Mouse (Mus musculus) heart, embryonic 15.5 days (tissue): ENCODE data around the gene Tmed6. TPM values are rescaled to one million over a fixed set of nuclear protein-coding genes. Genes with fewer than 3 reads are reported as not detected.
"Not testable (repeated sequence)": the region's sequence is repeated elsewhere in the genome, so short reads cannot be mapped to it uniquely, and the experiment has no call there.

Experiments
- ATAC-seq: fragments of 200-750 bp; cut with Nextera tagmentation; replicated peaks from 2 replicates; pipeline ENCODE4 v1.8.0; 2017; ENCODE audit warnings: low read depth, moderate TSS enrichment; ENCODE audit not compliant: insufficient number of reproducible peaks, insufficient read depth, low FRiP score
- H3K27ac ChIP-seq: fragments of 300-500 bp; sonication (generic); 2 replicates; pipeline ENCODE4 v1.5.1; 2015; ENCODE audit warnings: mild to moderate bottlenecking, inconsistent platforms
- H3K27me3 ChIP-seq: fragments of 300-500 bp; sonication (generic); 2 replicates; pipeline ENCODE4 v1.6.1; 2015; ENCODE audit warnings: inconsistent platforms
- H3K36me3 ChIP-seq: fragments of 300-500 bp; sonication (generic); 2 replicates; pipeline ENCODE4 v1.6.1; 2015; ENCODE audit warnings: mild to moderate bottlenecking, inconsistent platforms
- H3K4me1 ChIP-seq: fragments of 300-500 bp; sonication (generic); replicated peaks from 2 replicates; pipeline ENCODE4 v1.6.1; 2015; ENCODE audit warnings: inconsistent platforms
- H3K4me2 ChIP-seq: fragments of 300-500 bp; sonication (generic); 2 replicates; pipeline ENCODE4 v1.6.1; 2015; ENCODE audit warnings: inconsistent platforms, mild to moderate bottlenecking, moderate library complexity
- H3K4me3 ChIP-seq: fragments of 300-500 bp; sonication (generic); 2 replicates; pipeline ENCODE4 v1.5.1; 2015; ENCODE audit warnings: mild to moderate bottlenecking, inconsistent platforms
- H3K9ac ChIP-seq: fragments of 300-500 bp; sonication (generic); 2 replicates; pipeline ENCODE4 v1.6.1; 2015; ENCODE audit warnings: mild to moderate bottlenecking, inconsistent platforms
- H3K9me3 ChIP-seq: fragments of 300-500 bp; sonication (generic); replicated peaks from 2 replicates; pipeline ENCODE4 v1.6.1; 2016; ENCODE audit warnings: inconsistent platforms
- WGBS: fragments of 180-500 bp; shearing (Covaris S2); methylation state at CpG from one replicate; pipeline ENCODE4 v1.1.7; 2015; ENCODE audit warnings: mixed read lengths; 5-methylcytosine and 5-hydroxymethylcytosine counted together
- microRNA-seq: library from miRNA; unstranded; fragments of <30 nt; microRNA quantifications from one replicate; pipeline ENCODE4, GENCODE M21; 2016
- polyA plus RNA-seq: library from polyadenylated mRNA; unstranded; fragments of >200 nt; fragmentation: Nextera tagmentation; extraction: Ambion mirVana; gene quantifications from 2 replicates; pipeline ENCODE4 v1.2.1, GENCODE M21; 2015

The Tmed6 gene
- polyA plus RNA-seq, 1 experiment from 2014 or later, result not detected

DNA sequence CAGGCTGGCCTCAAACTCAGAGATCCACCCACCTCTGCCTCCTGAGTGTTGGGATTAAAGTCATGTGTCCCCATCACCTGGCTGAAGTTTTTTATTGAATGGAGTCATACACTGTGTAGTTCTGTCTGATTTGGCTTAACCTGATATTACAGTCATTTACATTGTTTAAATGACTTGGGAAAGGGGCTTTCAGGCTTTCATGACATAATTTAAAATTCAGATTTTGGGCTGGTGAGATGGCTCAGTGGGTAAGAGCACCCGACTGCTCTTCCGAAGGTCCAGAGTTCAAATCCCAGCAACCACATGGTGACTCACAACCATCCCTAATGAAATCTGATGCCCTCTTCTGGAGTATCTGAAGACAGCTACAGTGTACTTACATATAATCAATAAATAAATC lies 31.8 kb downstream of the Tmed6 start:
- H3K4me1 ChIP-seq, result peaks cover 23% of the 10 kb centered on the region
- not testable (repeated sequence) for H3K4me3 ChIP-seq, H3K9ac ChIP-seq, ATAC-seq, H3K27ac ChIP-seq, H3K9me3 ChIP-seq, H3K4me2 ChIP-seq, H3K27me3 ChIP-seq
- WGBS, result 96% methylated on average over 2 of the region's 2 CpGs
- H3K36me3 ChIP-seq, result peaks cover 12% of the 10 kb centered on the region

DNA sequence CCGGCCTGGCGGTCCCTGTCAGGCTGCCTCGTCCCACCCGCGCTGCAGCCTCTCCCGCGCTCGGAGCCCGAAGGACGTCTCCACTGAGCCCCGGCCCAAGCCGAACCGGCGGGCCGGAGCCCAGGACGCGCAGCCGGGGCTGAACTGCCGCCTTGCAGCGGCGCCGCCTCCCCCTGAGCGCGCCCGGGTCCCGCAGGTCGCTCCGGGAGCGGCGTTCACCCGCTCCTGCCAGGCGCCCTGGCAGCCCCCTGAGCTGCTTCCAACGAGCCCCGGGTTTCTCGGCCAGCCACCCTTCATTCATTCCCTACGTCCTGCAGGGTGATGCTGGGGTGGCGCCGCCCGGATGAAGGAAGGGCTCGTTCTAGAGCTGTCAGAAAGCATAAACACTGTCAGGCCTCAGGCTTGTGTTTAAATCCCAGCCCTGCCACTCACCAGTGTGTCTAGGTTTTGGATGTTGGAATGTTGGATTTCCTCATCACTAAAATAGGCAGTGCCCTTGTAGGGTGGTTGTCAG lies 33.8 kb downstream of the Tmed6 start:
- under 1% methylated on average over 40 of the region's 40 CpGs for WGBS
- peak overlapping the region; percentile 75 for H3K27ac ChIP-seq
- peak; percentile 41; the same call in 1 of the 2 replicates for ATAC-seq
- H3K4me1 ChIP-seq, result peaks cover 22% of the 10 kb centered on the region
- H3K4me2 ChIP-seq, result peak overlapping the region; percentile 88
- no peaks in the 10 kb centered on the region for H3K9me3 ChIP-seq
- peak overlapping the region; percentile 85 for H3K9ac ChIP-seq
- no peaks in the 10 kb centered on the region for H3K27me3 ChIP-seq
- peaks cover 4% of the 10 kb centered on the region for H3K36me3 ChIP-seq
- H3K4me3 ChIP-seq, result peak overlapping the region; percentile 98

DNA sequence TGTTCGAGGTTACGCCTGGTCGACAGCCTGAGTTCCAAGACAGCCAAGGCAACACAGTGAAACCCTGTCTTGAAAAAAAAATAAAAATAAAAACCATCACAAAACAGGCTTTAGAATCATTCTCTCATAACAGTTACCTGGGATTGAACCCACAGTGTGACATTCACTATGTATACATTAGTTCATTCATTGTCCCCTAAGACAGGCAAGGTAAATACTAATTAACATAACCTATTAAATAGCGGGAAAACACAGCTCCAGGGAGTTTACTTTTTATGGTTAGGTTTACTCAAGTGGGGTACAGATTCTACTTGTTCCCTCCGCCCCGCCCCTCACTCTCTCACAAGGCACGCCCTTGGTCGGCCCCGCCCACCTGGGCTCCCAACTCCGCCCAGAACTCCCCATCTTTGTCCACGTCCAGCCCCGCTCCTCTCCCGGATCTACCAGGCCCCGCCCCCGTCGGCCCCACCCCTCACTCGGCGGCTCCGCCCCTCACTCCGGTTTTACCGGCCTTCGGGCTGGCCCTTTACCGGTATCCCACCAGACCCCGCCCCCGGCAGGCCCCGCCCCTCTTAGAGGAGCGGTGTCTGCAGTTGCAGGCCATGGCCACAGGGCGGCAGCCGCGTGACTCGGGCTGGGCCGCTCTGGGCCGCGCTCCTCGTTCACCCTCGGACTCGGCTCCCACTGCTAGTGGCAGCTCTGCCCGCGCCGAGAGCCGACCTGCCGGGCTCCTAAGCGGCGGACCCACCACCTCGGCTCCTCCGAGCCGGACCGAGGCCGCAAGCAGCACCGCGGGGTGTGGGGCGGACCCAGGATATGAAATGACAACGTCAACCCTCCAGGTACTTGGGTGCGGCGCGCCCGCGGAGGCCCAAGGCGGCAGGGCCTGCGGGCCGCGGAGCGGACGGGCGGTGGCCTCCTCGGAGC lies 34.5 kb downstream of the Tmed6 start, which contains the start of gene Vps4a:
TSS of gene Vps4a (plus strand) at position 573 of the 927 bp plus-strand sequence.
- H3K9me3 ChIP-seq, result no peaks in the 10 kb centered on the region
- H3K27me3 ChIP-seq, result no peaks in the 10 kb centered on the region
- H3K4me2 ChIP-seq, result peak within 1 kb of the TSS; percentile 88
- peak within 1 kb of the TSS; percentile 85 for H3K9ac ChIP-seq
- peak; percentile 94 for ATAC-seq
- H3K36me3 ChIP-seq, result no peaks in the 10 kb centered on the region
- H3K27ac ChIP-seq, result peak within 1 kb of the TSS; percentile 75
- H3K4me1 ChIP-seq, result peaks cover 17% of the 10 kb centered on the region
- 4% methylated on average over 66 of the region's 66 CpGs for WGBS
- peak within 1 kb of the TSS; percentile 98 for H3K4me3 ChIP-seq

DNA sequence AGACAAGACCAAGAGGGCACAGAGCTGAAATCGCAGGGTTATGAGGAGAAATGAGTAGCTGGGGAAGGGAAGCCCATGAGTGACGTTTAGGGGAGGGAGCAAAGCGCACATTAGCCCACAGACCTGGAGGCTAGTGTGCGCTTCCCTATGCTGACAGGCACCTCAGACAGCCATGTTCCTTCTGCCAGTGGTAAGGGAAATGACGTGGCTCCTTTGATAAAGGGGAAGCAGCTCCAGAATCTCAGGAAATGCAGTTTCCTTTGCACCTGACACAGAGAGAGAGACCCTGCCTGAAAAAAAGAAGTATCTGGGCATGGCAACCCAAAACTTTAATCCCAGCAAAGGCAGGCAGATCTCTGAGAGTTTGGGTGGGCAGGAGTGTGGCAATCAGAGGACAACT lies 35.4 kb downstream of the Tmed6 start:
- H3K36me3 ChIP-seq, result no peaks in the 10 kb centered on the region
- H3K4me3 ChIP-seq, result no peak overlapping the region
- no peak overlapping the region for H3K27ac ChIP-seq
- ATAC-seq, result no peak
- no peaks in the 10 kb centered on the region for H3K9me3 ChIP-seq
- no peak overlapping the region for H3K4me2 ChIP-seq
- peaks cover 17% of the 10 kb centered on the region for H3K4me1 ChIP-seq
- no peak overlapping the region for H3K9ac ChIP-seq
- no peaks in the 10 kb centered on the region for H3K27me3 ChIP-seq
- 65% methylated on average over 5 of the region's 5 CpGs for WGBS

DNA sequence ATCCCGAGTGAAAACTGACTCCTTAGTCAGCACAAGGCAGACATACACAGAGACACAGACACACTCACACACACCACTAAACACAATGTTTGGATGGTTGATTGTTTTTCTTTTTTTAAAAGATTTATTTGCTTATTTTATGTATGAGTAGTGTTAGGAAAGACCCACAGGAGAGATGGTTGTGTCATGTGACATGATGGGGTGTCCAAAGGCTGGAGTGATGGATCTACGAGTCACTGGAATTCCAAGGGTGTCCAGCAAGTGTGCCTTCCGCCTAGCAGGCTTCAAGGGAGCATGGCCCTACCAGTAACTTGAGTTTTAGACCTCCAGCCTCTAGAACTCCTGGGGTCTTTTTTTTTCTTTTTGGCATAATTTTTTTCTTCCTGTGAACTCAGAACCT lies 36.1 kb downstream of the Tmed6 start:
- Histone ChIP-seq H3K4me2 (no peak overlapping the region), H3K36me3 (no peaks in the 10 kb centered on the region), H3K9ac (no peak overlapping the region), H3K27ac (no peak overlapping the region), H3K27me3 (no peaks in the 10 kb centered on the region), H3K9me3 (no peaks in the 10 kb centered on the region), H3K4me3 (no peak overlapping the region), H3K4me1 (peaks cover 17% of the 10 kb centered on the region)
- no peak for ATAC-seq
- WGBS, result 74% methylated on average over 3 of the region's 3 CpGs

DNA sequence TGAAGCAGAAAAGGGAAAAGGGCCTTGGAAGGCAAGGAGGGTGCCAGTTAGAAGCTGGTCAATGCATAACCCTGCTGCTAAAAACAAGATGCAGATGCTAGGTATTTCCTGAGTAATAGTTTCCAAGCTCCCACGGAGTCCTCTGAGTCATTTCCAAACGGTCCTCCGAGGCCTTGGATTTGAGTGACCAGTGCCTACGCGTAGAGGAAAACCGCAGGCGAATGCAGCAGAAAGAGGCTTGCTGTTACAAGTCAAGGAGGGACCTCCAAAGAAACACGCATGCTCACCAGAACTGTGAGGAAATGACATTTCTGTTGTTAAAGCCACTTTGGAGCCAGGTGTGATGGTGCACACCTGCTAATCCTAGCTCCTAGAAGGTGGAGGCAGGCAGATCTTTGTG lies 42.0 kb downstream of the Tmed6 start:
- no peak overlapping the region for H3K4me3 ChIP-seq
- no peak for ATAC-seq
- no peaks in the 10 kb centered on the region for H3K9me3 ChIP-seq
- no peak overlapping the region for H3K27ac ChIP-seq
- H3K27me3 ChIP-seq, result no peaks in the 10 kb centered on the region
- no peaks in the 10 kb centered on the region for H3K4me1 ChIP-seq
- no peak overlapping the region for H3K9ac ChIP-seq
- H3K4me2 ChIP-seq, result no peak overlapping the region
- H3K36me3 ChIP-seq, result no peaks in the 10 kb centered on the region
- 83% methylated on average over 8 of the region's 8 CpGs for WGBS

DNA sequence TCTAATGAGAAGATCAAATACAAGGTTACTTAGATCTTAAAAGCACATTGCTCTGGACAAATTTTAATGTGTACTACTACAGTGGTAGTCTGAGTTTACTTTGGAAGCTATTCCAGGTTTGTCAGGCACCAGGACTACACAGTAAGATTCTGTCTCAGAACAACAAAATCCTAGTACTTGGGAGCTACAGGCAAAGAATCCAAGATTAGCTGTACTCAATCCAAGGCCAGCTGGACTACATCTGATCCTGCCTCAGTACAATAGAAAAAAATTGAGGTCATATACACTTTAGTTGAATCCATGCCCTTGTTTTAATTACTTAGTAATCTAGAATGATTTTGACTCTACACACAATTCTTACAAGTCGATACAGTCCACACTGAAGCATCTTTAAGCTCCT lies 50.5 kb downstream of the Tmed6 start:
- Histone ChIP-seq H3K9me3 (no peaks in the 10 kb centered on the region), H3K4me2 (no peak overlapping the region), H3K36me3 (peaks cover 19% of the 10 kb centered on the region), H3K27ac (no peak overlapping the region), H3K4me3 (no peak overlapping the region), H3K27me3 (no peaks in the 10 kb centered on the region), H3K4me1 (no peaks in the 10 kb centered on the region), H3K9ac (no peak overlapping the region)
- ATAC-seq, result no peak
- WGBS, result 84% methylated on average over 1 of the region's 1 CpGs

DNA sequence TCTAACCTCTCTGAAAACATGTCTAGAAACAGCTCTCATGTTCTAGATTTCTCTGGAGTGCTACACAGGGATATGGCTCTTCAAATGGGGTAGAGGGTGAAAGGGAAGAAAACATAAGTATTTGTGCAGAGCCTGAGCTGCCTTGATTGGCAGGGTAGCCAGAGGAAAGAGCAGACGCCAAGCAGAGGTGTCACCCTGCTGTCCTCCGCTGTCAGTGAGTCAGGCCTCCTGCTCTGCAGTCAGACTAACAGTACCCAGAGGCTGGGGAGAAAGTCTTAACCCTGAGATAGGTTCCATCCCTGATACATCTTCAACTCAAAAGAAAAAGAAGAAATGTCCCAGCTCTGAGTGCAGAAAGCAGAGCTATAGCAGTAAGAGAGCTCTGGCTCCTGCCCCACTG lies 52.8 kb downstream of the Tmed6 start:
- no peak overlapping the region for H3K9ac ChIP-seq

More for the DNA sequence above, 52.8 kb downstream of the Tmed6 start:
- no peak overlapping the region for H3K4me3 ChIP-seq
- H3K27ac ChIP-seq, result no peak overlapping the region
- 65% methylated on average over 2 of the region's 2 CpGs for WGBS
- H3K27me3 ChIP-seq, result no peaks in the 10 kb centered on the region
- no peaks in the 10 kb centered on the region for H3K4me1 ChIP-seq
- H3K36me3 ChIP-seq, result peaks cover 26% of the 10 kb centered on the region
- H3K4me2 ChIP-seq, result no peak overlapping the region
- no peak for ATAC-seq
- H3K9me3 ChIP-seq, result no peaks in the 10 kb centered on the region

Small RNA genes within 50 kb of the gene (microRNA-seq; reads per million reads assigned to microRNA genes)
- gene Mir7075, result 1.1 reads per million

Other genes starting within 250 kb of the Tmed6 start
- gene Has3, start 195.4 kb downstream of the Tmed6 start, polyA plus RNA-seq, result 0.14 and 0.27 TPM in 2 replicates
- 36.4 and 43.1 TPM in 2 replicates for gene Utp4, start 172.0 kb downstream of the Tmed6 start, polyA plus RNA-seq
- 12.6 and 15.8 TPM in 2 replicates for gene Sntb2, start 129.9 kb downstream of the Tmed6 start, polyA plus RNA-seq
- 52.8 and 57.3 TPM in 2 replicates for gene Vps4a, start 34.4 kb downstream of the Tmed6 start, polyA plus RNA-seq
- gene Pdf, start 17.0 kb downstream of the Tmed6 start, polyA plus RNA-seq, result 42.3 and 49.8 TPM in 2 replicates
- gene Cog8, start 9.0 kb downstream of the Tmed6 start, polyA plus RNA-seq, result 25.1 and 28.9 TPM in 2 replicates
- 46.8 and 54.4 TPM in 2 replicates for gene Nip7, start 8.8 kb downstream of the Tmed6 start, polyA plus RNA-seq
- 9.5 and 10.4 TPM in 2 replicates for gene Terf2, start 30.9 kb upstream of the Tmed6 start, polyA plus RNA-seq
- gene Cyb5b, start 85.0 kb upstream of the Tmed6 start, polyA plus RNA-seq, result 51.2 and 58.7 TPM in 2 replicates
- 10.4 and 11.4 TPM in 2 replicates for gene Nfat5, start 227.8 kb upstream of the Tmed6 start, polyA plus RNA-seq